Mouse (Mus musculus) gastrocnemius, adult 18-20 months (tissue): Measurements from ENCODE around the gene Actr10. TPM values are rescaled to one million over a fixed set of nuclear protein-coding genes. Genes with fewer than 3 reads are reported as not detected.
A peak's percentile ranks its signal among the peaks of the same experiment; 100 is the strongest.

Experiments
- DNase-seq: peaks from one replicate; pipeline ENCODE4 v3.0.0; 2021; ENCODE audit warnings: low spot score
- long read RNA-seq, 2 experiments: library from polyadenylated mRNA; stranded (forward); transcript quantifications; one replicate each; pipeline ENCODE4 v2.0.0; 2021
- total RNA-seq, 2 experiments: library from RNA; stranded (reverse); gene quantifications; 2 replicates each; pipeline ENCODE4 v1.2.3; 2021

The Actr10 gene
- 100 to 1,000 TPM in 1 of 2 experiments, 10 to 100 TPM in 1; 93.2 to 103 TPM for total RNA-seq
- long read RNA-seq, experiment 1, full-length matches to known transcripts = 20 of 22 reads
- long read RNA-seq, experiment 1, partial matches to known transcripts = 2 of 22 reads
- long read RNA-seq, experiment 1, other reads (novel, unspliced or antisense) = 0 of 22 reads
- long read RNA-seq, experiment 2, full-length matches to known transcripts = 25 of 30 reads
- long read RNA-seq, experiment 2, partial matches to known transcripts = 4 of 30 reads
- long read RNA-seq, experiment 2, other reads (novel, unspliced or antisense) = 1 of 30 reads

- peak; percentile 91 for DNase-seq
Observed at GRCm38 (mm10) chr12:70937571-70938384, at the start of gene Actr10. Gene Actr10 (plus strand): TSS chr12:70937857.

GRCm38 (mm10) chr12:70890405-70890804, 47.3 kb upstream of the Actr10 start:
- no peak for DNase-seq

GRCm38 (mm10) chr12:70890874-70891470, 46.7 kb upstream of the Actr10 start:
- DNase-seq = no peak

GRCm38 (mm10) chr12:70895275-70895674, 42.4 kb upstream of the Actr10 start:
- DNase-seq = no peak

- DNase-seq = no peak
Observed at GRCm38 (mm10) chr12:70896068-70896467, 41.6 kb upstream of the Actr10 start.

GRCm38 (mm10) chr12:70897434-70897833, 40.2 kb upstream of the Actr10 start:
- no peak for DNase-seq

- DNase-seq = no peak
Observed at GRCm38 (mm10) chr12:70898450-70898849, 39.2 kb upstream of the Actr10 start.

GRCm38 (mm10) chr12:70904471-70904870, 33.2 kb upstream of the Actr10 start:
- DNase-seq = no peak

GRCm38 (mm10) chr12:70906867-70907266, 30.8 kb upstream of the Actr10 start:
- DNase-seq = peak; percentile 51

GRCm38 (mm10) chr12:70907651-70908050, 30.0 kb upstream of the Actr10 start:
- DNase-seq = no peak

GRCm38 (mm10) chr12:70908076-70908475, 29.6 kb upstream of the Actr10 start:
- no peak for DNase-seq

GRCm38 (mm10) chr12:70910241-70910720, 27.4 kb upstream of the Actr10 start:
- DNase-seq = peak; percentile 89

- DNase-seq = peak; percentile 90
Observed at GRCm38 (mm10) chr12:70911029-70911428, 26.6 kb upstream of the Actr10 start.

GRCm38 (mm10) chr12:70911676-70912379, 25.8 kb upstream of the Actr10 start:
- DNase-seq = no peak

- peak; percentile 80 for DNase-seq
Observed at GRCm38 (mm10) chr12:70913429-70913828, 24.2 kb upstream of the Actr10 start.

- peak; percentile 50 for DNase-seq
Observed at GRCm38 (mm10) chr12:70914387-70914786, 23.3 kb upstream of the Actr10 start.

GRCm38 (mm10) chr12:70929781-70930180, 7.9 kb upstream of the Actr10 start:
- DNase-seq = no peak

GRCm38 (mm10) chr12:70937150-70937549, 507 bp upstream of the Actr10 start:
- DNase-seq = no peak

GRCm38 (mm10) chr12:70940806-70941205, 3.1 kb downstream of the Actr10 start:
- DNase-seq = no peak

GRCm38 (mm10) chr12:70944181-70944580, 6.5 kb downstream of the Actr10 start:
- no peak for DNase-seq

GRCm38 (mm10) chr12:70946585-70947256, 9.1 kb downstream of the Actr10 start:
- no peak for DNase-seq
